Mouse (Mus musculus) heart, embryonic 15.5 days (tissue): ENCODE data around the gene Hist2h3c1. TPM values are rescaled to one million over a fixed set of nuclear protein-coding genes. Genes with fewer than 3 reads are reported as not detected.

Experiments
- ATAC-seq: fragments of 200-750 bp; cut with Nextera tagmentation; replicated peaks from 2 replicates; pipeline ENCODE4 v1.8.0; 2017; ENCODE audit warnings: low read depth, moderate TSS enrichment; ENCODE audit not compliant: insufficient number of reproducible peaks, insufficient read depth, low FRiP score
- H3K27ac ChIP-seq: fragments of 300-500 bp; sonication (generic); 2 replicates; pipeline ENCODE4 v1.5.1; 2015; ENCODE audit warnings: mild to moderate bottlenecking, inconsistent platforms
- H3K27me3 ChIP-seq: fragments of 300-500 bp; sonication (generic); 2 replicates; pipeline ENCODE4 v1.6.1; 2015; ENCODE audit warnings: inconsistent platforms
- H3K36me3 ChIP-seq: fragments of 300-500 bp; sonication (generic); 2 replicates; pipeline ENCODE4 v1.6.1; 2015; ENCODE audit warnings: mild to moderate bottlenecking, inconsistent platforms
- H3K4me1 ChIP-seq: fragments of 300-500 bp; sonication (generic); replicated peaks from 2 replicates; pipeline ENCODE4 v1.6.1; 2015; ENCODE audit warnings: inconsistent platforms
- H3K4me2 ChIP-seq: fragments of 300-500 bp; sonication (generic); 2 replicates; pipeline ENCODE4 v1.6.1; 2015; ENCODE audit warnings: inconsistent platforms, mild to moderate bottlenecking, moderate library complexity
- H3K4me3 ChIP-seq: fragments of 300-500 bp; sonication (generic); 2 replicates; pipeline ENCODE4 v1.5.1; 2015; ENCODE audit warnings: mild to moderate bottlenecking, inconsistent platforms
- H3K9ac ChIP-seq: fragments of 300-500 bp; sonication (generic); 2 replicates; pipeline ENCODE4 v1.6.1; 2015; ENCODE audit warnings: mild to moderate bottlenecking, inconsistent platforms
- H3K9me3 ChIP-seq: fragments of 300-500 bp; sonication (generic); replicated peaks from 2 replicates; pipeline ENCODE4 v1.6.1; 2016; ENCODE audit warnings: inconsistent platforms
- WGBS: fragments of 180-500 bp; shearing (Covaris S2); methylation state at CpG from one replicate; pipeline ENCODE4 v1.1.7; 2015; ENCODE audit warnings: mixed read lengths; 5-methylcytosine and 5-hydroxymethylcytosine counted together
- microRNA-seq: library from miRNA; unstranded; fragments of <30 nt; microRNA quantifications from one replicate; pipeline ENCODE4, GENCODE M21; 2016
- polyA plus RNA-seq: library from polyadenylated mRNA; unstranded; fragments of >200 nt; fragmentation: Nextera tagmentation; extraction: Ambion mirVana; gene quantifications from 2 replicates; pipeline ENCODE4 v1.2.1, GENCODE M21; 2015

The Hist2h3c1 gene
- polyA plus RNA-seq, 1 experiment from 2014 or later, result 0.72 TPM

DNA sequence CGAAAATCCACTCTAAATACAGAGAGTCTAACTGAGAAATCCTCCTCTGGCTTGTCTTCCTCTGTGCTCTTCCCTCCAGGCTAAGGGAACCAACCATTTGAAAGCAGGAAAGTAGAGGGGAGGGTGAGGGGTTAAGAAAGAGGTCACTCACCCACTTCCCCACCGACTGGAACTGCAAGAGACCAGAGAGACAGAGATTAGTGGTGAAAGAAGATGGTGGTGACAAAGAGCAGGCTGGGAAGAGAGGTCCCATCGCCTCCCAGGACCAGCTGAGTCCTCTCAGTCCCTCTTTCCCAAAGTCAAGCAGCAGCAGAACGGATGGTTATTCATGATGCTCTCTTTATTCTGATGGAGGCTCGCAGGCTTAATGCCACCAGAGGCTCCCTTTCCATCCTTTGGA, 46.9 kb downstream of the Hist2h3c1 start:
- Histone ChIP-seq H3K9ac (no peak overlapping the region), H3K27me3 (0 out of 2 replicates have a peak, but pooled peaks cover 4% of the 10 kb centered on the region), H3K36me3 (no peaks in the 10 kb centered on the region), H3K9me3 (no peaks in the 10 kb centered on the region), H3K4me3 (no peak overlapping the region), H3K4me2 (no peak overlapping the region), H3K4me1 (no peaks in the 10 kb centered on the region), H3K27ac (no peak overlapping the region)
- ATAC-seq, result no peak
- WGBS, result 35% methylated on average over 5 of the region's 5 CpGs

DNA sequence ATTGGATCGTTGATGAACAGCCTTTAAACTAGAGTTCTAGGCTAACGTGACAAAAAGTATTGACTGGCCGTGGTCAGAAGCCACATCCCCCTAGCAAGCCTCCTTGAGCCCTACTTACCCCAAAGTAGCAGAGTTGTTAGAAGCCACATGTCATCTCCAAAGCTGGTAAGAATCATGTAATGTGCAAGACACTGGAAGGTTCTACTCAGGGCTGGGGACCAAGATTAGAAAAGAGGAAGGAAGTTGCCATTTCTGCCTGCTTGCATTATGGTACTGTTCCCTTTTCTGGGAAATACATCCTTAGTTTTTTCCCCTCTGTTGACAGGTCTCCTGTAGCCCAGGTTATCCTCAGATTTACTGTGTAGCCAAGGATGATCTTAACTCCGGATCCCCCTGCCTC, 47.3 kb downstream of the Hist2h3c1 start, which contains the start of gene Fcgr1:
Gene Fcgr1 (minus strand): TSS at position 183 of the 400 bp plus-strand sequence.
- 0 out of 2 replicates have a peak, but pooled peaks cover 4% of the 10 kb centered on the region for H3K27me3 ChIP-seq
- H3K9me3 ChIP-seq, result no peaks in the 10 kb centered on the region
- no peak within 1 kb of the TSS for H3K4me3 ChIP-seq
- ATAC-seq, result no peak
- H3K27ac ChIP-seq, result no peak within 1 kb of the TSS
- WGBS, result 75% methylated on average over 4 of the region's 4 CpGs
- no peaks in the 10 kb centered on the region for H3K4me1 ChIP-seq
- H3K36me3 ChIP-seq, result no peaks in the 10 kb centered on the region
- no peak within 1 kb of the TSS for H3K4me2 ChIP-seq
- H3K9ac ChIP-seq, result no peak within 1 kb of the TSS

Small RNA genes within 50 kb of the gene (microRNA-seq; reads per million reads assigned to microRNA genes)
- gene Gm44492 (not detected), gene Gm47311 (not detected), gene Gm47313 (not detected)

Other genes starting within 250 kb of the Hist2h3c1 start
- gene Vps45, start 188.2 kb upstream of the Hist2h3c1 start, polyA plus RNA-seq, result 38.3 and 40.2 TPM in 2 replicates
- 20.1 and 24.5 TPM in 2 replicates for gene Otud7b, start 142.2 kb upstream of the Hist2h3c1 start, polyA plus RNA-seq
- gene Mtmr11, start 84.7 kb upstream of the Hist2h3c1 start, polyA plus RNA-seq, result 8.5 and 11.2 TPM in 2 replicates
- gene Sf3b4, start 74.4 kb upstream of the Hist2h3c1 start, polyA plus RNA-seq, result 71.2 and 96.8 TPM in 2 replicates
- gene Sv2a, start 65.5 kb upstream of the Hist2h3c1 start, polyA plus RNA-seq, result 12.9 and 13.6 TPM in 2 replicates
- 40.7 and 40.8 TPM in 2 replicates for gene Bola1, start 27.0 kb upstream of the Hist2h3c1 start, polyA plus RNA-seq
- gene Hist2h2ab, start 26.8 kb upstream of the Hist2h3c1 start, polyA plus RNA-seq, result 0.43 TPM in 1 of 2 replicates, not detected in the other
- 5.3 and 5.5 TPM in 2 replicates for gene Hist2h2ac, start 25.8 kb upstream of the Hist2h3c1 start, polyA plus RNA-seq
- 7.3 and 8.1 TPM in 2 replicates for gene Hist2h2be, start 25.6 kb upstream of the Hist2h3c1 start, polyA plus RNA-seq
- gene Hist2h3c2, start 7.6 kb upstream of the Hist2h3c1 start, polyA plus RNA-seq, result 3.9 and 5.1 TPM in 2 replicates
- gene Hist2h2aa2, start 6.4 kb upstream of the Hist2h3c1 start, polyA plus RNA-seq, result 37.0 and 45.9 TPM in 2 replicates
- gene Hist2h2aa1, start 1.2 kb upstream of the Hist2h3c1 start, polyA plus RNA-seq, result 13.6 and 15.1 TPM in 2 replicates
- 2.9 and 3.9 TPM in 2 replicates for gene Hist2h4, start 16.6 kb downstream of the Hist2h3c1 start, polyA plus RNA-seq
- 26.2 and 31.1 TPM in 2 replicates for gene Hist2h3b, start 22.0 kb downstream of the Hist2h3c1 start, polyA plus RNA-seq
- gene Hist2h2bb, start 23.1 kb downstream of the Hist2h3c1 start, polyA plus RNA-seq, result 3.6 and 4.8 TPM in 2 replicates
- 1.1 and 3.2 TPM in 2 replicates for gene Fcgr1, start 47.3 kb downstream of the Hist2h3c1 start, polyA plus RNA-seq
- 0.53 and 1.0 TPM in 2 replicates for gene BC107364, start 205.6 kb downstream of the Hist2h3c1 start, polyA plus RNA-seq